Mouse (Mus musculus) heart, adult 2 months (tissue): ENCODE data around the gene Fmc1. TPM values are rescaled to one million over a fixed set of nuclear protein-coding genes. Genes with fewer than 3 reads are reported as not detected.

Experiments used
- DNase-seq, 2 experiments: peaks; one replicate each; pipeline ENCODE4 v3.0.0; 2021
- H3K27ac ChIP-seq: fragments of 200-600 bp; 2 replicates; pipeline ENCODE4 v1.8.1; 2022
- H3K27me3 ChIP-seq: fragments of 200-500 bp; 2 replicates; pipeline ENCODE4 v1.6.1; 2012; ENCODE audit warnings: mild to moderate bottlenecking, low read length, inconsistent platforms, mixed read lengths; ENCODE audit not compliant: control insufficient read depth, insufficient read depth
- H3K36me3 ChIP-seq: fragments of 200-500 bp; 2 replicates; pipeline ENCODE4 v1.6.1; 2012; ENCODE audit warnings: low read length, inconsistent platforms; ENCODE audit not compliant: control insufficient read depth, insufficient read depth
- H3K4me1 ChIP-seq: fragments of 200-500 bp; 2 replicates; pipeline ENCODE4 v1.6.1; 2011; ENCODE audit warnings: low read length; ENCODE audit not compliant: control insufficient read depth, insufficient read depth
- H3K4me3 ChIP-seq: fragments of 200-600 bp; 2 replicates; pipeline ENCODE4 v1.8.1; 2022
- H3K79me2 ChIP-seq: fragments of 200-500 bp; replicated peaks from 2 replicates; pipeline ENCODE4 v1.6.1; 2012; ENCODE audit warnings: mild to moderate bottlenecking, inconsistent platforms, low read length, moderate library complexity, mixed read lengths; ENCODE audit not compliant: control insufficient read depth, insufficient read depth
- H3K9ac ChIP-seq: fragments of 200-500 bp; 2 replicates; pipeline ENCODE4 v1.6.1; 2012; ENCODE audit warnings: low read depth, mild to moderate bottlenecking, control low read depth, inconsistent platforms, low read length, mixed read lengths
- CTCF ChIP-seq: fragments of 200-600 bp; IDR thresholded peaks from 2 replicates; pipeline ENCODE4 v1.8.1; 2022; ENCODE audit warnings: antibody characterized with exemption, mild to moderate bottlenecking, moderate library complexity
- EP300 ChIP-seq: fragments of 200-500 bp; IDR thresholded peaks from 2 replicates; pipeline ENCODE4 v1.6.1; 2011; ENCODE audit warnings: low read depth, low read length, control low read depth; ENCODE audit not compliant: insufficient read depth
- POLR2A ChIP-seq: fragments of 200-500 bp; IDR thresholded peaks from 2 replicates; pipeline ENCODE4 v1.6.1; 2011; ENCODE audit warnings: mild to moderate bottlenecking, low read depth, low read length, control low read depth; ENCODE audit not compliant: insufficient read depth
- WGBS: fragments of 180-500 bp; shearing (Covaris S2); methylation state at CpG from one replicate; pipeline ENCODE4 v1.1.7; 2018; 5-methylcytosine and 5-hydroxymethylcytosine counted together
- intact Hi-C: fragments of 180-260 bp; cut with DNase I; formaldehyde crosslinking; loops from one replicate; pipeline ENCODE4 v1.15.1; 2025
- long read RNA-seq: library from polyadenylated mRNA; stranded (forward); transcript quantifications from one replicate; pipeline ENCODE4 v2.0.0, GENCODE M21; 2021
- polyA plus RNA-seq: library from polyadenylated mRNA; depleted of rRNA; stranded (reverse); fragments of >200 nt; gene quantifications from 2 replicates; pipeline ENCODE4 v1.2.3, GENCODE M21; 2012; rRNA removed
- total RNA-seq, 2 experiments: library from RNA; stranded (reverse); gene quantifications; 2 replicates each; pipeline ENCODE4 v1.2.3; 2021

Gene Fmc1
- 100 to 1,000 TPM; 221 to 266 TPM for total RNA-seq
- polyA plus RNA-seq, result 415 and 493 TPM in 2 replicates
- long read RNA-seq, transcript Fmc1-201 (2 exons, 479 nt), result major isoform, 102 of 107 reads
- long read RNA-seq, partial matches to known transcripts, result 4 of 107 reads
- long read RNA-seq, other reads (novel, unspliced or antisense), result 1 of 107 reads

DNA sequence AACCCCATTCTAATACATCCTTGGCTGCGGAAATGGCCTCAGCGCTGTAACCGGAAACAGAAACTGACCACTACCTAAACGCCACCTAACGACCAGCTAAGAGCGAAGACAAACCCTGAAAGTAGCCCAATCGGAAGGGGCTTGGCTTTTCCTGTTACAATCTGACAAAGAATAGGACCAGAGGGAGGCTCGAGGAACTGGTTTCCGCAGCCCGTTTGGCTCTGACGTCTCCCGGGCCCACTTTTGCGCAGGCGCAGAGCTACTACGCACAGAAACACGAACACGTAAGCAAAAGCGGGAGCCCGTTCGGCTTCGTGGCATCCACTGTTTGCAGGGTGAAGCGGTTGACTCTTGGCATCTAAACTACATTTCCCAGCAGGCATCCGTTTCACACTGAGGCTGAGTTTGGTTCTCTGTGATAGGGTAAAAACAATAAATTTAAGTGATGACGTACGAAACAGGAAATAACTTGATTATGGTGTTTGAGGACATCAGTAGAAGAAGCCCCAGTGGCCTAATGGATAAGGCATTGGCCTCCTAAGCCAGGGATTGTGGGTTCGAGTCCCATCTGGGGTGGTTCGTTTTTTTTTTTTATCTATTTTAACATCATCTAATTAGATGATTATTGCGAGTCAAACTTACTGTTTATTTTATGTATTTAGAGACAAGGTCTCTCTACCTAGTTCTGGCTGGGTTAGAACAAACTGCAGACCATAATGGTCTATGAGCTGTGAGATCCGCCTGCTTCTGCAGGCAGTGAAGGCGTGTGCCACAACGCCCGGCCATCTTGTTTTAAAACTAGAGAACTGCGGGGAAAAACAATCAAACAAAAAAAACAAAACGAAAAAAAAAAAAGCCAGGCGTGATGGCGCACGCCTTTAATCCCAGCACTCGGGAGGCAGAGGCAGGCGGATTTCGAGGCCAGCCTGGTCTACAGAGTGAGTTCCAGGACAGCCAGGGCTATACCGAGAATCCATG lies at the start of gene Fmc1:
Gene Fmc1, plus strand, starts transcription at position 75 of the 978 bp plus-strand sequence.
- peak; percentile 58 for TF ChIP-seq CTCF
- TF ChIP-seq EP300, result peak; percentile 73; the same call in 1 of the 2 replicates
- peak; percentile 91 for TF ChIP-seq POLR2A

DNA sequence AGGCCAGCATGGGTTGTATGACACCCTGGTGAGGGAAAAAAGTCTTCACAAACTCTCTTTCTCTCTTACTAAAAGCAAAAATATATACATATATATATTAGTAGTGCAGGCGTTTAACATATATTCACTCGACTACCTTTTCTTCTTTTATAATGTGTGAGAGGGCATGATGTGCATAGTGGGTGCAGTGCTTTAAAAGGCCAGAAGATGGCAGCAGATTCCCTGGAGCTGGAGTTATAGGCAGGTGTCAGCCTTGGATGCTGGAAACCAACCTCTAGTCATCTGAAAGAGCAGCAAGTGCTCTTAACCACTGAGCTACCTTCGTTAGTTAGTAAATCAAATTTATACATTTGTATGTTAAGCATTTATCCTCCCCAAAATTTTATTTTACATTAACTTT lies 40.8 kb upstream of the Fmc1 start:
- H3K4me1 ChIP-seq, result no peaks in the 10 kb centered on the region
- H3K9ac ChIP-seq, result no peak overlapping the region
- TF ChIP-seq CTCF (peak; percentile 86), POLR2A (no peak)
- intact Hi-C loops, result loop anchor here (1.0 to 2.0 kb wide), 2 partner anchors 39 to 204 kb away; no protein-coding TSS in a partner anchor
- no peaks in the 10 kb centered on the region for H3K27me3 ChIP-seq
- DNase-seq, result peak; percentile 21 to 53
- WGBS, result 88% methylated on average over 3 of the region's 3 CpGs
- no peak overlapping the region for H3K27ac ChIP-seq
- H3K79me2 ChIP-seq, result no peaks in the 10 kb centered on the region
- H3K36me3 ChIP-seq, result no peaks in the 10 kb centered on the region; the same call in 1 of the 2 replicates
- no peak overlapping the region for H3K4me3 ChIP-seq

More for the DNA sequence above, at the start of gene Fmc1:
- H3K36me3 ChIP-seq, result no peaks in the 10 kb centered on the region
- peaks cover 2% of the 10 kb centered on the region; the same call in 1 of the 2 replicates for H3K4me1 ChIP-seq
- intact Hi-C loops, result loop anchor here (1.0 to 10.0 kb wide), 4 partner anchors 17 to 341 kb away; partner anchors contain the start of genes Hipk2, Tbxas1 and Zc3hav1
- peak within 1 kb of the TSS; percentile 99 for H3K27ac ChIP-seq
- H3K27me3 ChIP-seq, result no peaks in the 10 kb centered on the region
- WGBS, result 4% methylated on average over 41 of the region's 41 CpGs
- no peaks in the 10 kb centered on the region for H3K79me2 ChIP-seq
- peak within 1 kb of the TSS; percentile 79 for H3K4me3 ChIP-seq
- peak within 1 kb of the TSS; percentile 81 for H3K9ac ChIP-seq
- DNase-seq, result peak; percentile 94 to 99

DNA sequence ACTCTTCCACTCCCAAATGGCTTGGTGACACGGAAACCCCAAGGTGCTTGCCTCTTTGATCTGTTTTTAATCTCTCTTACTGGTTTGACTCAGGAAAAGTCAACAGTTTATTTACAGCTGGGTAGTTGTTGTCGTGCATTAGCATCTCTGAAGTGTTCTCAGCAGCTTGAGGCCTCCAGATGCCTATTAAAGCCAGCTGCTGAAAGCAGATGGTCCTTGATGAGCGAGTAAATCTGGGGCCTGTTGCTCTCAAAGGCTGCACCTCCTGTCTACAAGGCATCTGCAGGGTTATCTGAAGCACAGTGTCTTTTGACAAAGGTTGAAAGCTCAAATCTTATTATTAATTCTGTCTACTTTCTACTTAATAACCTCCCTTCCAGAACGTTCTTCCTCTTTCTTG lies 37.7 kb upstream of the Fmc1 start:
- no peak overlapping the region for H3K4me3 ChIP-seq
- no peaks in the 10 kb centered on the region for H3K27me3 ChIP-seq
- peaks cover 2% of the 10 kb centered on the region; the same call in 1 of the 2 replicates for H3K36me3 ChIP-seq
- no peaks in the 10 kb centered on the region for H3K4me1 ChIP-seq
- WGBS, result 67% methylated on average over 4 of the region's 4 CpGs
- no peak for DNase-seq
- intact Hi-C loops, result no loop called here
- TF ChIP-seq CTCF (no peak), POLR2A (no peak), EP300 (no peak)
- H3K27ac ChIP-seq, result no peak overlapping the region
- no peaks in the 10 kb centered on the region for H3K79me2 ChIP-seq
- H3K9ac ChIP-seq, result no peak overlapping the region

DNA sequence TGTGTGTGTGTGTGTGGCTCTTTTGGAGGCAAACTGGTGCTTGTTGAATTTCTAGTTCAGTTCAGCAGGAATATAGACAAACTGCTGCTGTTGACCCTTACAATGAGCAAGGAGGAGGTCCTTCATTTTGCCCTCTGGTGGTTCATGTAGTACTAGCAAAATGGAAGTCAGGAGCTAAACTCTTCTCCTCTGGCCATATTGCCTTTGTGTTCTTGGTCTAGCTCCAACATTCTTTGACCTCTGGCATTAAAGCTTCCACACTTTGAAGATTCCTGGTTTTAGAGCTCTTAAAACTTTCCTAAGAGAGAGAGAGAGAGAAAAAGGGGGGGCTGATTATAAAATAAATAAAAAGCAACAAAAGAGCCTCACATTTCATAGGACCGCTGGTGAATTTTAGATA lies 21.2 kb upstream of the Fmc1 start:
- no peaks in the 10 kb centered on the region for H3K79me2 ChIP-seq
- no peak overlapping the region for H3K27ac ChIP-seq
- 93% methylated on average over 1 of the region's 1 CpGs for WGBS
- no peak overlapping the region for H3K4me3 ChIP-seq
- no peak for TF ChIP-seq CTCF
- no peaks in the 10 kb centered on the region for H3K4me1 ChIP-seq
- no peaks in the 10 kb centered on the region; the same call in none of the 2 replicates for H3K36me3 ChIP-seq
- H3K27me3 ChIP-seq, result no peaks in the 10 kb centered on the region
- DNase-seq, result no peak
- H3K9ac ChIP-seq, result no peak overlapping the region
- intact Hi-C loops, result no loop called here

DNA sequence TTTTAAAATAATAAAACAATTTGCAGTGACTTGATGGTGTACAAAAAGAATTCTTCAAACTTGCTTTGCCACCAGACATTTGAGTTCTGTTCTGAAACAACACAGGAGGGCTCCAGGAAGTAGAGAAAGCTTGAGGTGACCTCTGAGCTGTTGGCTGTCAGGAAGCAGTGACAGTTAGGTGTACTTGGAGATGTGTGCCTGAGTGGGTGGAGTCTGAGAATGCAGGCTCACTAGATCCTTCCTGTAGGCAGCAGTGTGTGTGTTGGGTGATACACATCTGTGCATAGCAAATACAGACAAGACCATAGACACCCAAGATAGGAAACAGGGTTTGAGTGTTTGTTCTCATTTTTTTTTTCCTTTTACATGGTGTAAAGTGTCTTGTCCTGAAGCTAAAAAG lies 20.5 kb upstream of the Fmc1 start:
- Histone ChIP-seq H3K4me3 (no peak overlapping the region), H3K79me2 (no peaks in the 10 kb centered on the region), H3K4me1 (no peaks in the 10 kb centered on the region), H3K9ac (no peak overlapping the region), H3K27me3 (no peaks in the 10 kb centered on the region), H3K27ac (no peak overlapping the region), H3K36me3 (no peaks in the 10 kb centered on the region; the same call in none of the 2 replicates)
- no peak for DNase-seq
- intact Hi-C loops, result no loop called here
- no peak for TF ChIP-seq POLR2A
- TF ChIP-seq CTCF, result no peak
- no peak for TF ChIP-seq EP300

DNA sequence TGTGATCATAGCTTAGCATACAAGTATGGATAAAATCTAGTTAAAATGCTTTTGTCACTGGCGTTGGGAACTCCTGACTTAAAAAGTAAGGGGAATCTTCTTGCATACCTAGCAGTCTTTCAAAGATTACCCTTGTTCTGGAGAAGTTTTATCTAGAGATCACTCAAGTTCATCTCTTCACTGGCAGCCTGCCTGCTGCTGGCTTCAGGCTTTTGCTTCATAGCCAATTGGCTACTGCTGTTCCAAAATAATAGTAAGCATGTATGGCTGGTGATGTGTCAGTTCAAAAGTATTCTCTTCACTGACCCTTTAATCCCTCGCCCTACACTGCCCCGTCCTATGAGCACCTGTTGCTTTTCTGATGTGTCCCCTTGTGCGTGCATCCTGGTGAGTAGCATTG lies 18.1 kb upstream of the Fmc1 start:
- Histone ChIP-seq H3K27ac (no peak overlapping the region), H3K4me3 (no peak overlapping the region), H3K27me3 (no peaks in the 10 kb centered on the region), H3K36me3 (no peaks in the 10 kb centered on the region; the same call in none of the 2 replicates), H3K4me1 (no peaks in the 10 kb centered on the region), H3K9ac (no peak overlapping the region), H3K79me2 (no peaks in the 10 kb centered on the region)
- intact Hi-C loops, result no loop called here
- WGBS, result 73% methylated on average over 4 of the region's 4 CpGs
- TF ChIP-seq EP300 (no peak), POLR2A (no peak), CTCF (no peak)
- DNase-seq, result no peak
